Mouse (Mus musculus) brain, embryonic 14.5 days (tissue): ENCODE measurements at regions not wholly inside any gene's neighbourhood (a gene's known extent, or its start where the extent isn't known, plus 50 kb on each side); places are given as distances from the start of the nearest gene placed in this dataset.

ENCODE experiments used
- CTCF ChIP-seq: fragments of 200-500 bp; IDR thresholded peaks from 2 replicates; pipeline ENCODE4 v1.5.1; 2012; ENCODE audit warnings: inconsistent platforms, mild to moderate bottlenecking, moderate library complexity, borderline replicate concordance; ENCODE audit not compliant: insufficient read depth, insufficient read length; ENCODE audit errors: extremely low read depth
- POLR2A ChIP-seq: fragments of 200-500 bp; IDR thresholded peaks from 2 replicates; pipeline ENCODE4 v1.6.1; 2012; ENCODE audit warnings: mild to moderate bottlenecking, inconsistent platforms, borderline replicate concordance; ENCODE audit not compliant: poor library complexity, insufficient read depth, insufficient read length, severe bottlenecking; ENCODE audit errors: extremely low read depth

- TF ChIP-seq CTCF (no peak), POLR2A (no peak)
These were observed 81.4 kb downstream of the Tas2r134 start for GRCm38 (mm10) chr2:51708701-51709100.
